Mouse (Mus musculus): ENCODE results near the gene Kifc3. TPM values are rescaled to one million over a fixed set of nuclear protein-coding genes. Genes with fewer than 3 reads are reported as not detected.

Kifc3 gene
- total RNA-seq, 1 experiment from 2014 or later = 28.7 TPM

DNA sequence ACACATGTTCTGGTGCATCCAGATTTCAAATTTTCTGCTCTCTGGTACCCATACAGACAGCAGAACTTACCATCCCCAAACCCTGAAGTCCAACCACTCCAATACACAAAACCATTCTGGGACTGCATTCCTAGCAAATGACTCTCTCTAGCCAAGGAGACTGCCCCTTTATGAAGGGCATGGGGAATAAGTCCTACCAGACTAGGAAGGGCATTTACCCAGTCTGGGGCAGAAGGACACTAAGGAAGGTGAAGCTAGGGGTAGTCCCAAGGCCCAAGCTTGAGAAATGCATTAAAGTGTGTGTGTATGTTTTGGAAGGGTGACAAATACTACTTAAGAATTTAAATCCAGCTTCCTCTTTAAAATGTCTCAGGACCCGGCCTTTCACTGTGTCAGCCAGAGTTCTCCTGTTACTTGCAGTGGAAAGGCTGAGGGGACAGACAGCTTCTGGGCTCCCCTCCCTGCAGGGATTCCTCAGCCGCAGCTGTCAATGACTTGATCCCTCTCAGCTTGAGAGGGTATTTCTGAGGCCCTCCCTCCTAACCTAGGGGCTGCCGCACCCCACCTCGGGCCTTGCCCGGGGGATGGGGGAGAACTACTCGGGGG, 61.0 kb downstream of the Kifc3 start:
- ATAC-seq (replicated peaks; ENCODE audit: insufficient number of reproducible peaks, low FRiP score, low TSS enrichment, poor library complexity, severe bottlenecking) = no peak

DNA sequence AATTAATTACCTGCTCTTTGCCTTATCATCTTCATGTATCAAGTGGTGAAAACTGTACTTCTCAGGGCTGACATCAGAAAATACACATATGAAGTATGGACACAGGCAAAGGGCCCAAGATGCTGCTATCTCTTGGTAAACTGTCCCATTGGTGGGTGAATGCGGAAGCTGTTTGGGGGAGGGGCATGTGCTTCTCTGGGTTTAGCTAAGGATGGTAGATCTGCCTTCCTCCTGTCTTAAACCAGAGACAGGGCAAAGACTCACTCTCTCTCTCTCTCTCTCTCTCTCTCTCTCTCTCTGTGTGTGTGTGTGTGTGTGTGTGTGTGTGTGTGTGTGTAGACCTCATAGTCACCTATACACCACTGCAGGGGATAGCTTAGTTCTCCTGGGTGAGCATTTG, 61.6 kb downstream of the Kifc3 start:
- ATAC-seq (replicated peaks; ENCODE audit: insufficient number of reproducible peaks, low FRiP score, low TSS enrichment, poor library complexity, severe bottlenecking) = no peak

DNA sequence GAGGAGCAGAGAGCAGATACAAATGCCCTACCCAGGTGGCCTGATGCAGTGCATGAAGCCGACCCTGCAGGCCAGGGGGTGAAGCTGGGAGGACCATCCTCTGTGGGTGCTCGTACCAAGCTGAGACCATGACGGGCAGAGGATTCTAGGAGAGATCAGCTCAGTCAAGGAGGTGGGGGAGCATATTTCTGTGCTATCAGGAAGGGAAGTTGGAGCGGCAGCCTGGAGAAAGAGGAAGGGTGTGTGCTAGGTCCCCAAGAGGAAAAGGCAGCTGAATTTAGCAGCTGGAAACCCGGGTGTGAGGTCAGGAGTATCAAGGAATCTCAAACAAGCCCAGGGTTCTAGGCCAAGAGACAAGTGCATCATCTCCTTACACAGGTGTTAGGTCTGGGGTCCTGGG, 62.1 kb downstream of the Kifc3 start:
- 0 out of 2 replicates have a peak, but pooled peaks have one; percentile 11 for ATAC-seq (replicated peaks; ENCODE audit: insufficient number of reproducible peaks, low FRiP score, low TSS enrichment, poor library complexity, severe bottlenecking)

DNA sequence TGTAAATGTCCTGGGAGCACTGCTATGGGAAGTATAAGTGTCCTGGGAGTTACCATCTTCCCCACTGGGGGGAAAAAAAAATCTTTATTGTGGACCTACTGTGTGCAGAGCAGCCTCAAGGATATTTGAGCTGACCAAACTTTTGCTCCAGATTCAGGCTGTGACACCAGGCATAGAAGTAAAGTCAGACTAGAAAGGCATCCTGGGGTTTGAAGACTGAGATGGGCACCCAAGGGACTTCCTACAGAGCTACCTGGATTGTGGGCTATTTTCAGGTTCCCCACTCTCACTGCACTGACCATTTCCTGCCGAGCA, 63.6 kb downstream of the Kifc3 start:
- ATAC-seq (replicated peaks; ENCODE audit: insufficient number of reproducible peaks, low FRiP score, low TSS enrichment, poor library complexity, severe bottlenecking) = no peak

DNA sequence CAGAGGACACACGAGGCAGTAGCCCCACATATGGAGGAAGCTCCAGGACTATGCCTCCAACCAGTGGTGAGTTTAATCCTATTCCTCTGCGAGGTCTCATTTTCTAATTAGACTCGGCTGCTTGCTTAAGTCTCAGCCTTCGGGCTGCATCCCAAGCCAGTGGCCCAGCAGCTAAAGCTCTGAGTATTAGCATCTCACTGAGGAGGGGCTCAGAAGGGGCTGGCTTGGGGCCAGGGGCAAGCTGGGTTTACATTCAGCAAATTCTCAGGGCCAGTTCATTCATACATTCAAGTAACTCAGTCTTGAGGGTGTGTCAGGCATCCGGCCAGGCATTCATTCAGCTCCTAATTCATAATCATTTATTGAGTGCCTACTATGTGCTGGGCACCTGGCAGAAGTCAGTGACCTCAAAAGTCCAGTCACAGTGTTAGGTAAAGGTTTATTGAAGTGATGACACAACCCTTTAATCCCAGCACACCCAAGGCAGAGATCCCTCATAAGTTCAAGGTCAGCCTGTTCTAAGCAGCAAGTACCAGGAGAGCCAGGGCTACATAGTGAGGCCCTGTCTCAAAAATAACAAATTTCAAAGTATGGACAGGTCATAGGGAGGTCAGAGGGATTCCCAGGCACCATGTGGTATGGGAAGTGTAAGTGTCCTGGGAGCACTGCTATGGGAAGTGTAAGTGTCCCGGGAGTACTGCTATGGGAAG, 64.1 kb downstream of the Kifc3 start:
- no peak for ATAC-seq (replicated peaks; ENCODE audit: insufficient number of reproducible peaks, low FRiP score, low TSS enrichment, poor library complexity, severe bottlenecking)

DNA sequence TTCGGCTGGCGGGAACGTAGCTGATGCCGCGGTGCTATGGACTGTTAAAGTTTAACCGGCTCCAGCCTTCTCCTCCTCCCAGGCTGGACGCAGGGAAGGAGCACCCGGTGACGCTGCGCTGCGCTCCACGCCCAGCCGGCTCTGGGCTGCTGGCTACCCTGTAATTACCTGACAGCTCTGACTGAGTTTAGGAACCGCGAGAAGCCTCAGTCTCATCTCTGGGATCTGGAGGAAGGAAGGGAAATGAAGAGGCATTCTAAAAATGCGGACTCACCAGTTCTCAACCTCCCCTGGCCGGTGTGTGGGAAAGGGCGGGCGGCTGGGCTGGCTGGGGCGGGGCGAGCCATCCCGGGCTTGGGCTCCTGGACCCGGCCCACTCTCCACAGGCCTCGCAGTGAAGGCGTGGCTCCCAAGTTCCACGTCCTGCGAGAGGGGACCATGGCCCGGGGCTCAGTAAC, 64.9 kb downstream of the Kifc3 start:
- ATAC-seq (replicated peaks; ENCODE audit: insufficient number of reproducible peaks, low FRiP score, low TSS enrichment, poor library complexity, severe bottlenecking) = no peak

DNA sequence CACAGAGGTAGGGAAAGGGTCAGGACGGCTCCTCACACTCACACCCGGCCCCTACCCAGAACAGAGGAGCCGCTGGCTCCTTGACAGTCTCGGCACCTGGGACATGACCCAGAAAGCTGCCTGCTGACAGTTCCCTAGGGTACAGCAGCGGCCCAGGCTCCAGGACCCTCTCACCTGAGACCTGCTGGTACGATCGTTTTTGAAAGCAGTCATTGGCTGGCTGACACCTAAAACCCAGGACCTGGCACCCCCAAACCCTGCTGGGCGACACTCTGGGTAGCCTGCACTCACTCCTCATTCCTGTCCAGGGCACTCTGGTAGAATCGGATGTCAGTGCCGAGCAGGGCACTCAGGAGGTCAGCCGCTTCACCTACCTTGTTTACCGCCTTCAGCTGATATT, 65.4 kb downstream of the Kifc3 start:
- ATAC-seq (replicated peaks; ENCODE audit: insufficient number of reproducible peaks, low FRiP score, low TSS enrichment, poor library complexity, severe bottlenecking) = no peak

DNA sequence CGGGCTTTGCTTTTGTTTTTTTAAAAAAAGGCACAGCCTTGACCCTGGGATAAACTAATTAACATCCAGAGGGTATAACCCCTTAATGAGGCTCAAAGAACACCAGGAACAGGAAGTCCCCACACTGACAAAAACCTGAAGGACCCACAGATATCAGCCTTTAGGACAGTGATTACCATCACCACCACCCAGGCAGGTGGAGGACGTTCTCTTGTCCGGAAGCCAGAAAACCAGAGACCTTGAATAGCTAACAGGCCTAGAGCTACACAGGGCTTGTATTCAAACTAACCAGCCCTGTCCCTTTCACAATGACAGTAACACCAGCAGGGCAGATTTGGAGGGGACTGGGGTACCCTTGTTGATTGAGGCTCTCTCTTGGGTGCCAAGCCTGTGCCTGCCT, 66.4 kb downstream of the Kifc3 start:
- no peak for ATAC-seq (replicated peaks; ENCODE audit: insufficient number of reproducible peaks, low FRiP score, low TSS enrichment, poor library complexity, severe bottlenecking)

DNA sequence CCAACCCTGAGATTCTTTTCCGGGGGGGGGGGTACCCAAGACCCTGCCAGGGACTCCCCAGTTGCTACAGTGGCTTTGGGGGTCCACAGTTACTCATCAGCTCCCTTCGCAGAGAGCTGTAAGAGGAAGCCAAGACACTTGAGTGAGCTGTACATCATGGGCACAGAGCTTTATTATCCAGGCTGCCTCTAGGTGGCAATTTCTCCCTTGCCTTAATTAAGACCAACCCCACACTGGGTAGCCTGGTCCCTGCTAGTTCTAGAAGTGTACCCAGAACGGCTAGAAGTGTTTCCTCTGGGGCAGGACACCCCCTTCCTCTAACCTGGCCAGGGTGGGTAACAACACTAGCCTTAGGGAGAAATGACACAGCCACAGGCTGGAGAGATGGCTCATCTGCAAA, 67.4 kb downstream of the Kifc3 start:
- ATAC-seq (replicated peaks; ENCODE audit: insufficient number of reproducible peaks, low FRiP score, low TSS enrichment, poor library complexity, severe bottlenecking) = no peak

DNA sequence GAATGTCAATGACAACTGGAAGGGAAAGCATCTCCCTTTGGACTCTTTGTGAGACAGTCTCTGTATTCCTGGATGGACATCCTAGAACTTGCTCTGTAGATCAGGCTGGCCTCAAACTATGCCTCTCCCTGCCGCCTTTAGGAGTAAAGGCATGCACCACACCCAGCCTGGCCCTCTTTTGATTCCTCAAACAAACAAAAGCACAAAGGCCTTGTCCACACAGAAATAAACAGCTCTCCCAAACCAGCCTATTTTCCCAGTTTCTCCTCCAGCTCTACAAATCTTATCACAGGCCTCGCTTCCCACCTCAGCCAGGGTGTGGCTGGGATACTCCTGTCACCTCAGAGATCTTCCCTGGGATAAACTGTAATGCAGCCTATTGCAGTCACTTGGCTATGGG, 68.4 kb downstream of the Kifc3 start:
- ATAC-seq (replicated peaks; ENCODE audit: insufficient number of reproducible peaks, low FRiP score, low TSS enrichment, poor library complexity, severe bottlenecking) = no peak

DNA sequence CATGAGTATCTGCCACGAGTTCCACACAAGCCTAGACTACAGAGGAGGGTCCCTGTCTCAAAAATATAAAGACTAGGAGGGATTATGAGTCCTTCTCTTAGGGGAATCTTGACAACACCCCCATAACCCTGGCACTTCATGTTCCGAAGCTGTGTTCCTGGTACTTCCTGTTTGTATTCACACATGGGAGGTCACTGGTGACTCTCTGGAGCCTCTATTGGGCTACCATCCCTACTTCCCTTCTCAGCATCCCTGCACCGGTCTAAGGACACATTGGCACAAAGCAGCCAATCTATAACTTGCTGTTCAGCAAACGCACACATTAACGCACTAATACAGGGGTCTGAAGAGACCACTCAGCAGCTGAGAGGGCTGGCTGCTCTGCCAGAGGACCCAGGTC, 70.6 kb downstream of the Kifc3 start:
- no peak for ATAC-seq (replicated peaks; ENCODE audit: insufficient number of reproducible peaks, low FRiP score, low TSS enrichment, poor library complexity, severe bottlenecking)

DNA sequence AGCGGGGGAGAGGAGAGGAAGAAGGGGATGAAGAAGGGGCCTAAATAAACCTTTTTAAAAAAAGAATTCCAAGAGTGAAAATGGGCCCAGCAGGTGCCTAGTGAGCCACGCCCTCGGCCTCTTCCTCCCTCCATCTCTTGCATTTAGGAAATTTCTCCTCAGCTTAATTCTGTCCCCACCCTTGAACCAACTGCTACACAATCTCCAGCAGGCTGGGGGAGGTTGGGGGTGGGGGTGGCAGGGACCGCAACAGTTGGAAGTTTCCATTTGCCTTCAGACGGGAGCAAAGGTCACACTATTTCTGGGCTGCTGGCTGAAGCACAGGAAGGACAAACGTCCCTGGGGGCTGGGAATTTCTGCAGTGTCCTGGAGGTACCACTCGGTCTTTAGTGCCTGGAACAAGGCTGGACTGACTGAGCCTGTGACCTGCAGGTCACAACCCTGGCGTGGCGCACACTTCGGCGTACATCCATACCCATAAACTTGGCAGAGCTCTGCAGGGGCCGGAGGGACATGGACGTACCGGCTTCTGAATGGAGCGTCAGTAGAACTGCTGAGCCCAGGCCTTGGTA, 71.6 kb downstream of the Kifc3 start:
- ATAC-seq (replicated peaks; ENCODE audit: insufficient number of reproducible peaks, low FRiP score, low TSS enrichment, poor library complexity, severe bottlenecking) = no peak

DNA sequence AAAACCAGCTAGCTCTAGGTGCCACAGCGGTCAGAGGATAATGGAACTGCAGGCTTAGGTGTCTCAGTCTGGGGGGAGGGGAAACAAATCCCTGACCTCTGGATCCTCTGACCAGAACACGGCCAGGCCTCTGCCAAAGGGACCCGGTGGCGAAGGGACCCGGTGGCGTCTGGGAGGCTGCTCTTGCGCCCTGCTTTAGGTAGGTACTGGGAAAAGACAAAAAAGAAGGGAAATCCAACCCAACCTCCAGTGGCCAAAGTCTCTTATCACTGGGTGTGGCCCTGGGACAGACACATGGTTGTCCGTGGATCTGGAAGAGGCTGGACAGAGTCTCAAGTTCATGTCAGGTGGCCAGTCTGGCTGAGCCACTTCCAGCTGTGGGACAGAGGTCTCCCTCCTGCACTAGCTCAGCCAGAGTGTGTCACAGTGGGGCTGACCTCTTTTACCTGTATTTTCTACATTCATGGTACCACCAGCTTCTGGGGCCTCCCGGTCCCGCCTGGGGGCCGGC, 73.8 kb downstream of the Kifc3 start:
- no peak for ATAC-seq (replicated peaks; ENCODE audit: insufficient number of reproducible peaks, low FRiP score, low TSS enrichment, poor library complexity, severe bottlenecking)

DNA sequence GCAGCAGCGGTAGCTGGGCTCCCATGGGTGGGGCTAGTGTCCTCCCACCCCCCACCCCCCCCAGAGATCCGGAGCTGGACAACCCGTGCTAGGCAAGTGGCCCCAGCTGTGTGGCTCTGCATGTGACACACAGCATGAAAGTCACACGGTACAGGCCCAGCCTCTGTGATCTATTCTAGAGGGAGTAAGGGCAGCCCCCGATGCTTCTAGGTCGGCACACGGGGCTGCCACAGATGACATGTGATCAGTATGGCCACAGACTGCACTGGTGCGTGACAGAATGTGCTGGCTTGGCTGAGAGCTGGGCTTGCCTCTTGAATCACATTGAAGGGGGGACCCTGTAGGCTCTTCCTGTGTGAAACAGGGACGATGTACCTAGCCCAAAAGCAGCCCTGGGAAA, 75.0 kb downstream of the Kifc3 start:
- no peak for ATAC-seq (replicated peaks; ENCODE audit: insufficient number of reproducible peaks, low FRiP score, low TSS enrichment, poor library complexity, severe bottlenecking)

DNA sequence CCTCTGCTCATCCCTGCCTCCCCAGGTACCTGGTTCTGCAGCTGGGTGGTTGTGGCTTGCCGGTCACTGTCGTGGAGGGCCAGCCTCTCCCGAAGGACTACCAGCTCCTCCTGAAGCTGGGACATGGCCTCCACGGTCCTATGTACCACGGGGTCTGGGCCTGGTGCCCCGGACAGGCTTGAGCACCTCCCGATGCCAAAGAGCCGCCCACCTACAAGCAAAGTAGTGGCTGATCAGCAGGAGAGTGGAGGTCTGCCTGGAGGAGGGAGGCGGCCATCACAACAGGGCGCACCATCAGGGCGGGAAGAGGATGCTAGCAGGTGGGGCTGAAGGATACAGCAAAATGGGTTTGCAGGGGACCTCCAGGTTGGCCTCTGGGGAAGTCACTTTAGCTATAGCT, 76.1 kb downstream of the Kifc3 start:
- no peak for ATAC-seq (replicated peaks; ENCODE audit: insufficient number of reproducible peaks, low FRiP score, low TSS enrichment, poor library complexity, severe bottlenecking)

DNA sequence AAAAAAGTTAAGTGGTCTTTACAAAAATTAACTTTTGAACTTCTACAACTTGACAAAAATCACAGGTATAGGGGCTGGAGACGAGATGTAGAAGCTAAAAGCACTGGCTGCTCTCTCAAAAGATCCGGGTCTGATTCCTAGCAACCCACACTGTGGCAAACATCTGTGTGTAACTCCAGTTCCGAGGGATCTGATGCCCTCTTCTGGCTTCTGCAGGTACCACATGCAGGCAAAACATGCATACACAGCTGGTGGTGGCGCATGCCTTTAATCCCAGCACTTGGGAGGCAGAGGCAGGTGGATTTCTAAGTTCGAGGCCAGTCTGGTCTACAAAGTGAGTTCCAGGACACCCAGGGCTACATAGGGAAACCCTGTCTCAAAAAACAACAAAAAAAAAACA, 79.2 kb downstream of the Kifc3 start:
- no peak for ATAC-seq (replicated peaks; ENCODE audit: insufficient number of reproducible peaks, low FRiP score, low TSS enrichment, poor library complexity, severe bottlenecking)

DNA sequence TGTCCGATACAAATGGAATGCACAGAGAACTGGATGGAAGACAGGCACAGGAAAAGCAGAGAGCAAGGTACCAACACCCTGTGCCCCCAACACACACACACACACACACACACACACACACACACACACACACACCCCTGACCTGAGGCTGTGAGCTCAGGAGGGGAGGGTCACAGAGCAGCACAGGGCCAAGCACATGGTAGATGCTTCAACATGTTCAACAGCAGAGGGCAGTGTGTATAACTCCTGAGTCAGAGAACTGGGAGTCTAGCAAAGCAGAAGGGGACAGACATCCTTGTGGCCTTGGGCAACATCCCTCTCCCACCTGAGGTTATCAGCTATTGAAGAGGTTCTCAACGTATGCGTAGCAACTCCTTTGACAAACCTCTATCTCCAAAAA, 88.9 kb downstream of the Kifc3 start:
- ATAC-seq (replicated peaks; ENCODE audit: insufficient number of reproducible peaks, low FRiP score, low TSS enrichment, poor library complexity, severe bottlenecking) = no peak

DNA sequence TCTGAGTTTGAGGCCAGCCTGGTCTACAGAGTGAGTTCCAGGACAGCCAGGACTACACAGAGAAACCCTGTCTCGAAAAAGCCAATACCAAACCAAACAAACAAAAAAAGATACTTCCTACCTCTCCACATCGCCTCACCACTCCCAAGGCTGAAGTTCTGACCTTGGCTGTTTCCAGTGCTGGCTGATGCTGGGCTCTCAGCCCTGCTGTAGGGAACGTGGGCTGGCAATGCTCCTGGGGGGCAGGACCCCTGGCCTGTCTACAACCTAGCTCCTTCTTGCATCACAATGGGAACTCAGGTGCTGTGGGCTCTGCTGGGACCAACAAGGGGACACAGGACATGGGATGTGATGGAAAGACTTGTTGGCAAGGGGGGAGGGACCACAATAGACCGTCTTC, 89.5 kb downstream of the Kifc3 start:
- ATAC-seq (replicated peaks; ENCODE audit: insufficient number of reproducible peaks, low FRiP score, low TSS enrichment, poor library complexity, severe bottlenecking) = no peak

DNA sequence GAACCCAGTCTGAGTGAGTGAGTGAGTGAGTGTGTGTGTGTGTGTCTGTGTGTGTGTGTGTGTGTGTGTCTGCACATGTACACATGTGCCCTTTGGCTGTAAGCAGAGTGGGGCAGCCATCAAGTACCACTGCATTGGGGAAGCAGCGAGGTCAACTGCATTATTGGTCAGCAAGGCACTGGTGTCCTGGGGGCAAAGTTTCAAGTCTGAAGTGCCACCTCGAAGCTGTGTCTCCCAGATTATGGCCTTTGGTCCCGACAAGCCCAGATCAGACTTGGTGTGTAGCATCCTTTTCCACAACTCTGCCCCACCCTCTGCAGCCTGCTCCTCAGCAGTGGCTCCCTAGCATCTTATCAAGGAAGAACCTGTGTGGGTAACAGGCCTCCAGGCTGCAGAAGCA, 90.0 kb downstream of the Kifc3 start:
- ATAC-seq (replicated peaks; ENCODE audit: insufficient number of reproducible peaks, low FRiP score, low TSS enrichment, poor library complexity, severe bottlenecking) = no peak

DNA sequence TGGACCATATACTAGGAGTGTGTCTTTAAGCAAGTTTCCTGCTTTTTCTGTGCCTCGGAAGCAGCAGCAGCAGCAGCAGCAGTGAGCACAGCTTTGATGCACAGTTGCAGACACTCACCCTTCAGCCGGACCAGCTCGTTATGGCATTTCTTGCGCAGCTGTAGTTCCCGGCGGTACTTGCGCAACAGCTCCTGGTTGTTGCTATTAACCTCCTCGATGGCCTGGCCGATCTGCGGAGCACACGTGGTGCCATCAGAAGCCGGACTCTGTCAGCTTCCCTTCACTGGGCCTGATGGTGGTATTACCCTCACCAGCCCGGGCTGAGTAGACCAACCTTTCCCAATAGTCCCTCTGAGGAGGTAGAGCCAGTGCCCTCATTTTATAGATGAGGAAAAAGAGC, 95.3 kb downstream of the Kifc3 start:
- ATAC-seq (replicated peaks; ENCODE audit: insufficient number of reproducible peaks, low FRiP score, low TSS enrichment, poor library complexity, severe bottlenecking) = no peak

Data from monocyte, adult 5-6 weeks (primary cell).